Comparison of ENCODE assay signal across 8 mouse cellular contexts in the genomic region with DNA sequence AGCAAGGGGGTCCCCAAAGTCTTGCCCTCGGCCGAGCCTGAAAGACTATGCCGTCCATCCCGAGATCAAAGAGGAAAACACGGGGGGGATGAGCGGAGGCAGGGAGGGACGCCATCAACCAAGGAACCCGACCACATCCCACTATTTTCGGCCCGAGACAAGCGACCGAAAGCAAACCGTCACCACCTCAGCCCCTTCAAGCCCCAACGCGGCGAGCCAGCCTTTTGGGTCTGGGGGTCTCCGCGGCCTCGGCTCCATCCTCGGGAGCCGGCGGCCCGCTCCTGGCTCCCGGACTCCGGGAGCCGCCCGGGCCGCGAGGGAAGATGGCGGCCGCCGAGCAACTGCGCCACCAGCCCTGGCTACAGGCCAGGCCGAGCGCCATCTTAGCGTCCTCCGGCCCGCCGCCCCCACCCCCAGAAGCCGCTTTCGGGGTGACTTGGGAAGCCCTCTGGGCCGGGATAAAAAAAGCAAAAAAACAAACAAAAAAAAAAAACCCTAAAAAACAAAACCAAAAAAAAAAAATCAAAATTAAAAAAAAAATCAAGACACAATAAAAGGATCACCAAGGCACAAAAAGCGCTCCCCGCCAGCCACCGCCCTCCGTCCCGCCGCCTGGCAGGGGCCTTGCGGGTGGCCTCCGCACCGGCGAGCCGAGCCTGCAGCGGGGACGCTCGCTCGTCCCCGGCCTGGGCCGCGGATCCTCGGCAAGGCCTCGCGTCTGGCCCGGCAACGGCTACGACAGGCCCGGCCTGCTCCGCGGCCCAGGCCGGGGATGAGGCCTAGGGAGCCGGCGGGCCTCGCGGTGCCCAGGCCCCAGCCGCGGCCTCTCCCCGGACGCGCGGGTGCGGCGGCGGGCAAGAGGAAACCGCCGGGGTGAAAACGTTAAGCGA. TPM values are rescaled to one million over a fixed set of nuclear protein-coding genes. Genes with fewer than 3 reads are reported as not detected.
DNase-seq lines count a peak whose midpoint lies in the region; ATAC-seq lines count a peak whose summit lies in the region.

No protein-coding gene starts in this region.

- H3K27me3 ChIP-seq in intestine, embryonic 14.5 days (replicated peaks; ENCODE audit: control insufficient read depth, insufficient read depth, low read length), result no peaks in the 10 kb centered on the region
- H3K27me3 ChIP-seq in midbrain, embryonic 11.5 days (ENCODE audit: control insufficient read depth, insufficient read depth, low read length), result no peaks in the 10 kb centered on the region

- peak overlapping the region; percentile 71 for H3K4me2 ChIP-seq in intestine, embryonic 14.5 days (ENCODE audit: low read length)
- peak overlapping the region; percentile 58 for H3K4me2 ChIP-seq in midbrain, embryonic 11.5 days

- peaks cover 32% of the 10 kb centered on the region for H3K4me1 ChIP-seq in intestine, embryonic 14.5 days (replicated peaks; ENCODE audit: control insufficient read depth, insufficient read depth, low read length)
- H3K4me1 ChIP-seq in midbrain, embryonic 11.5 days (ENCODE audit: control insufficient read depth, insufficient read depth, low read length), result peaks cover 16% of the 10 kb centered on the region

- H3K9me3 ChIP-seq in intestine, embryonic 14.5 days (ENCODE audit: control insufficient read depth, low read length), result no peaks in the 10 kb centered on the region
- H3K9me3 ChIP-seq in midbrain, embryonic 11.5 days (ENCODE audit: control insufficient read depth, low read length), result no peaks in the 10 kb centered on the region

- DNase-seq in gastrocnemius, postnatal 14 days, result peak; percentile 86
- peak; percentile 91 for DNase-seq in intestine, embryonic 14.5 days (ENCODE audit: low spot score)
- DNase-seq in left cerebral cortex, postnatal 4 days, result peak; percentile 88
- peak; percentile 96 for DNase-seq in midbrain, embryonic 11.5 days (ENCODE audit: low spot score, missing footprints)
- peak; percentile 92 for DNase-seq in right cerebral cortex, postnatal 4 days
- peak; percentile 69 for DNase-seq in yolk sac, embryonic 10.5 days (ENCODE audit: low spot score)

- intact Hi-C loops in gastrocnemius, postnatal 14 days (cut with DNase I; ENCODE audit: low total_unique reads), result no loop called here
- intact Hi-C loops in left cerebral cortex, postnatal 4 days (cut with DNase I), result no loop called here

- WGBS in intestine, embryonic 14.5 days, result under 1% methylated on average over 87 of the region's 87 CpGs
- WGBS in midbrain, embryonic 11.5 days, result under 1% methylated on average over 86 of the region's 87 CpGs

- no peaks in the 10 kb centered on the region for H3K36me3 ChIP-seq in intestine, embryonic 14.5 days (ENCODE audit: control insufficient read depth, insufficient read depth, low read length)
- no peaks in the 10 kb centered on the region for H3K36me3 ChIP-seq in midbrain, embryonic 11.5 days (ENCODE audit: control insufficient read depth, insufficient read depth, low read length)

- H3K9ac ChIP-seq in intestine, embryonic 14.5 days (ENCODE audit: low read length), result peak overlapping the region; percentile 100
- peak overlapping the region; percentile 96 for H3K9ac ChIP-seq in midbrain, embryonic 11.5 days (ENCODE audit: low read length)

- ATAC-seq in activated CD4-positive, CD25-positive, alpha-beta regulatory T cell, adult 4 months, result peak; percentile 64
- peak; percentile 31; the same call in 1 of the 2 replicates for ATAC-seq in common myeloid progenitor, adult 5-6 weeks (replicated peaks; ENCODE audit: low read depth, poor library complexity, severe bottlenecking)
- peak; percentile 34 for ATAC-seq in intestine, embryonic 14.5 days (replicated peaks; ENCODE audit: low FRiP score, low TSS enrichment, low read depth)
- peak; percentile 35 for ATAC-seq in midbrain, embryonic 11.5 days (ENCODE audit: low FRiP score)

- H3K27ac ChIP-seq in intestine, embryonic 14.5 days (ENCODE audit: low read depth), result peak overlapping the region; percentile 100
- peak overlapping the region; percentile 100 for H3K27ac ChIP-seq in midbrain, embryonic 11.5 days (ENCODE audit: low read depth, low read length)

- peak overlapping the region; percentile 84 for H3K4me3 ChIP-seq in intestine, embryonic 14.5 days (ENCODE audit: low read depth, low read length)
- peak overlapping the region; percentile 53 for H3K4me3 ChIP-seq in midbrain, embryonic 11.5 days (ENCODE audit: low read depth, low read length)

RNA-seq across cellular contexts. Expression of gene Bicral, which starts 1.6 kb away (rescaled TPM):
- 1 to 10 TPM; 8.3 to 8.5 TPM for polyA plus RNA-seq in activated CD4-positive, CD25-positive, alpha-beta regulatory T cell, adult 4 months (2017; shearing (Covaris generic))
- total RNA-seq in common myeloid progenitor, adult 5-6 weeks (2017), result 43.2 and 55.4 TPM in 2 replicates
- total RNA-seq in gastrocnemius, postnatal 14 days (2021), result 10 to 100 TPM in 1 of 2 experiments, 1 to 10 TPM in 1; 9.4 to 10.5 TPM
- polyA plus RNA-seq in intestine, embryonic 14.5 days (2014; fragmentation: Nextera tagmentation; extraction: Ambion mirVana), result 5.5 and 6.6 TPM in 2 replicates
- total RNA-seq in left cerebral cortex, postnatal 4 days (2021), result 10 to 100 TPM; 42.2 to 45.3 TPM
- 5.8 and 6.4 TPM in 2 replicates for polyA plus RNA-seq in midbrain, embryonic 11.5 days (2014; fragmentation: Nextera tagmentation; extraction: Ambion mirVana)

RNA-seq across cellular contexts. Expression of gene Tbcc, which starts 33.8 kb away (rescaled TPM):
- polyA plus RNA-seq in activated CD4-positive, CD25-positive, alpha-beta regulatory T cell, adult 4 months (2017; shearing (Covaris generic)), result 10 to 100 TPM; 10.4 to 12.4 TPM
- 12.3 and 16.9 TPM in 2 replicates for total RNA-seq in common myeloid progenitor, adult 5-6 weeks (2017)
- 10 to 100 TPM; 12.9 to 14.5 TPM for total RNA-seq in gastrocnemius, postnatal 14 days (2021)
- polyA plus RNA-seq in intestine, embryonic 14.5 days (2014; fragmentation: Nextera tagmentation; extraction: Ambion mirVana), result 50.5 and 54.8 TPM in 2 replicates
- total RNA-seq in left cerebral cortex, postnatal 4 days (2021), result 10 to 100 TPM; 23.4 to 28.5 TPM
- polyA plus RNA-seq in midbrain, embryonic 11.5 days (2014; fragmentation: Nextera tagmentation; extraction: Ambion mirVana), result 72.7 and 76.2 TPM in 2 replicates

RNA-seq across cellular contexts. Expression of gene Prph2, which starts 53.5 kb away (rescaled TPM):
- not detected for polyA plus RNA-seq in activated CD4-positive, CD25-positive, alpha-beta regulatory T cell, adult 4 months (2017; shearing (Covaris generic))
- not detected in 2 replicates for total RNA-seq in common myeloid progenitor, adult 5-6 weeks (2017)
- not detected for total RNA-seq in gastrocnemius, postnatal 14 days (2021)
- polyA plus RNA-seq in intestine, embryonic 14.5 days (2014; fragmentation: Nextera tagmentation; extraction: Ambion mirVana), result not detected in 2 replicates
- not detected for total RNA-seq in left cerebral cortex, postnatal 4 days (2021)
- polyA plus RNA-seq in midbrain, embryonic 11.5 days (2014; fragmentation: Nextera tagmentation; extraction: Ambion mirVana), result not detected in 2 replicates

Comparison
In these comparisons a context has a peak if more than half of its experiments do, and no peak if none do; other contexts are left out.
1. Peak in every context shown above with its lines: DNase-seq, ATAC-seq, H3K4me3 ChIP-seq and H3K27ac ChIP-seq.